Mouse (Mus musculus) testis, postnatal 14 days (tissue): ENCODE measurements around the gene Agbl4.
"Not testable (repeated sequence)": the region's sequence is repeated elsewhere in the genome, so short reads cannot be mapped to it uniquely, and the experiment has no call there.

Experiments used
- DNase-seq: peaks from one replicate; pipeline ENCODE4 v3.0.0; 2021; ENCODE audit warnings: low spot score

Gene Agbl4

GRCm38 (mm10) chr4:110916565-110916964 is 519.1 kb downstream of the Agbl4 start:
- no peak for DNase-seq

- no peak for DNase-seq
Observed at GRCm38 (mm10) chr4:110921013-110921412, 523.6 kb downstream of the Agbl4 start.

DNA sequence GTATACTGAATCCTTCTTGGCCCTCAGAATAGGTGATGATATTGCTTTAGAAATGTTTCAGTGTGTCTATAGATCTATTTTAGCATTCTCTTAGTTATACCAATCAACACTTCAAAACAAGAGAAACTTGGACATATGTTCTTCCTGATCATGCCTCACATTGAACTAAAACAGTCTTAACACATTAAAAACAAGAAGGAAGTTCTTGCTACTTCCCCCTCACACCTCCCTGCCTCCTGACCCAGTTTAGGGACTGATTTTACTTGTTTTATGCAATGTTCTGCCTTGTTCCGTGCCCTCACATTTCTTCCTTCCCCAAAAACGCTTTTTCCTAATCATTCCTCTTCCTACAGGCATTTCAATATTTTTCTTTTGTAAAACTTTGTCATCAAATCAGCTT is 604.2 kb downstream of the Agbl4 start:
- DNase-seq = no peak

DNA sequence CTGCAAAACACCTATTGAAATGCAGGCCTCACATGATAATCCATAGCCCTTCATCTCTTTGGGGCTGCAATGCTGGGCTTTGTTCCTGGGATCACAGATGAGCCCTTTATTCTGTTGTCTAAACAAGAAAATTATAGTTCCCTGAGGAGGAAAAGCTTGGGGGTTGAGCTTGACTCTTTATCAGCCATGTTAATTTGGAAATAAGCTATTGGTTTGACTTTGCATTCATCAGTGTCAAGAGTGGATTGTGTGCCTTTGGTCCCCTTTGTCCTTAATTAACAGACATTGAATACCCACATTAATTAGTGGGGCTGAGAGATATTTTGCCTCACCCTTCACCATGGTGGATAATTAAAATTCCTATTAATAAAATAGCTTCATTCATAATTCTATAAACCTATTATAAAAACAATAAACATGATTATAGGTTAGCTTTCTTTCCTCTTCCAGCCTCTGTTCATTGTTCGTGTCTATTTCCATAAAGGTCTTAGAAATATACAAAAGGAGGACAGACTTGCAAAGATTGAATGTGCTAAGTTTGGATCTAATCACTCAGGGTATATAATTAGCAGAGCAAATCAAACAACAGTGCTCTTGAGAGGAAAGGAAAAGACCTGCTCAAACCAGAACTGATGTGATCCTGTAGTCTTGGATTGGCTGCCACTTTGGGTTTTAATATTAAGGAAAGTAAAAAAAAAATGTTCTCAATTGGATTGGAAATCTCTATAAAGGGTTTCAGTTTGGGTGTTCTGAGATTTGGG is 607.4 kb downstream of the Agbl4 start:
- DNase-seq = no peak

DNA sequence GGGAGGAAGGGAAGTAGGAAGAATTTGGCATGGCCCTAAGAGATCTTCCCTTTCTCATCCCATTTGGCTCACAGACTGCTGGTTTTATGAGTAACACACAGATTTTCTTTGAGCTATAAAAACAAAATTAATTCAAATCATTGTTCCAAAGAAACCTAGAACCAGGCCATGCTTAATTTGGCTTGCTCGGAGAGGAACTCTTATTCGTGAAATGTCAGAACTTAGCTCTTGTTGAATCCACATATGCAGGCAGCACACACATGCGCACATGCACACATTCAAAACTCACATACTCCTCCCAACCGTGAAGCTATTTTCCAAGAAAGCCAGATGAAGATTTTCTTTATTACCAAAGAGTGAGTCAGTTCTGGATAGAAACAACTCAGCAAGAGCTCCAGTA is 621.9 kb downstream of the Agbl4 start:
- DNase-seq = no peak

- no peak for DNase-seq
Observed at GRCm38 (mm10) chr4:111067330-111067729, 669.9 kb downstream of the Agbl4 start.

DNA sequence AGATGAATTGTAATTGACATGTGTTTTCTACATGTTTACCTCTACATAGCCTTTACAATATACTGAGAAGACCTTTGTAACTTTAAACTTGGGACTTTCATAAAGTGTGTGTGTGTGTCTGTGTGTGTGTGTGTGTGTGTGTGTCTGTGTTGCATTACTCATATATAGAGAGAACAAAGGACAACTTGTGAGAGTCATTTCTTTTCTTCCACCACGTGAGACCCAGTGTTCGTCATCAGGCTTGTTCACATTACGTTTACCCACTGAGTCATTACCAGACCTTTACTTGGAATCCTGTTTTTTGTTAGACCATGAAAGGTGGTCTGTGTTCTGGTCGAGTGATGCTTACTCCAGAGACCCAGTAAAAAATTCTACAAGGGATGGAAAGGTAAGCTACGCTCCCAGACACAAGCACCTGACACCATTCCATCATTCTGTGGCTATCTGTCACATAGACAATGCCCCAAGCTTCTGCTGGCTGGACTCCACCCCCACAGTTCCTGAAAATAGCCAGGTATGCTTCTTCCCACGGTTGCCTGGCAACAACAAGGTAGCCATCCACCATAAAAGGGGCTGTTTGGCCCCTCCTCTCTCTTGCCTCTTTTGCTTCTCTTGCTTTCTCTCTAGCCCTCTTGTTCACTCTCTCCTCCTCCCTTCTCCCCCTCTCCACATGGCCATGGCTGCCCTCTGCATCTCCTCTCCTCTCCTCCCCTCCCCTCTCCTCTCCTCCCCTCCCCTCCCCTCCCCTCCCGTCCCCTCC is 676.5 kb downstream of the Agbl4 start:
- DNase-seq = no peak

DNA sequence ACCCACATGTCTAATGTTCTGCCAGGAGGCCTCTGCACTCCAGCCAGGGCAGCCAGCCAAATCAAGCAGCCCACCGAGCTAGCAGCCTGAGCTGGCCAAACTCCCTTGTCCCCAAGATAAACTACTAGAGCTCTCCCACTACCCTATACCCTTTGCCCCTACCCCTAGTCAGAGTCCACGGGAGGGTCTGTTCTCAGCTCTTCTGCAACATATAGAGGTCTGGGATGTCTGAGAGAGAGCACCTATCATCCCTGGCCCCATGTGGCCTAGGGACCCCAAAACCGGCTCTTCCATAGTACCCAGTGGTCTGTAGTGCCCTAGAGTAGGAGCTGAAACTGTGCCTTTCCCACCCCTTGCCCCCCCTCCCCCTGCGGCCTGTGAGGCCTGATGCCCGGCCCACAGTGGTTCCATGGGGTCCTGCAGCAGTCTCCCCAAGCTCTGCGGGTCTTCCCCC is 677.3 kb downstream of the Agbl4 start:
- DNase-seq = no peak

DNA sequence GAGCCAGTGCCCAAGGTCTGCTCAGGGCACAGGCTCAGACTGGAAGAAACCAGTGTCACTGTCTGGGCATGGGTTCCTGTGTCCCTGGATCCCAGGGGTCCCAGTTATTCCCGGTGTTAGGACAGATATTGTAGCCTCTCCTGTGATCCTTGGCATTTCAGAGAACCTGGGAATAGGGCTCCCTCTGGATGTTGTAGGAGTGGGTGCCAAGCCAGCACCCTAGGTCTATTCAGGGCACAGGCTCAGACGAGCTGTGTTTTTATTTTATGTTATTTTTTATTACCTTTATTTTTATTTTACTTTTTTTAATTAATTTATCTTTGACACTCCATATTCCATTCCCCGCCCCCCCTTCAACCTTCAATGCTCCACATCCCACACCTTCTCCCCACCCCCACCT is 680.3 kb downstream of the Agbl4 start:
- DNase-seq = no peak

GRCm38 (mm10) chr4:111085330-111085729 is 687.9 kb downstream of the Agbl4 start:
- no peak for DNase-seq

GRCm38 (mm10) chr4:111136217-111137147 is 739.0 kb downstream of the Agbl4 start:
- DNase-seq = no peak

DNA sequence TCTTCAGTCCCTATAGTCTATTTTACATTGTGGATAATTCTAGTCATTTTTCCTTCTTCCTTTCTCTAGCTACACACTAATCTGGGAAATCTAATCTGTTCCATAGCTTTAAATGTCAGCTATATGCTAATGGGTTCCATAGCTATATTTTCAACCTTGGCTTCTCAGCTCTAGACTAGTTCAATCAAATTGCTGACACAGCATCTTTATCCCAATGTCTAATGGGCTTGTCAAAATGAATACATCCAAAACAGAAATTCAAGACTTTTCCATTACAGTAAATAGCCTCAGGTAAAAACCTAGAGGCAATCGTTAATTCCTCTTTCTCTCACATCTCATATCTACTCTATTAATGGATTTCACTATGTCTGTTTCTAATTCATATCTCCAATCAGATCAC is 750.3 kb downstream of the Agbl4 start:
- DNase-seq = no peak

- no peak for DNase-seq
Observed at GRCm38 (mm10) chr4:111155859-111156258, 758.4 kb downstream of the Agbl4 start.

DNA sequence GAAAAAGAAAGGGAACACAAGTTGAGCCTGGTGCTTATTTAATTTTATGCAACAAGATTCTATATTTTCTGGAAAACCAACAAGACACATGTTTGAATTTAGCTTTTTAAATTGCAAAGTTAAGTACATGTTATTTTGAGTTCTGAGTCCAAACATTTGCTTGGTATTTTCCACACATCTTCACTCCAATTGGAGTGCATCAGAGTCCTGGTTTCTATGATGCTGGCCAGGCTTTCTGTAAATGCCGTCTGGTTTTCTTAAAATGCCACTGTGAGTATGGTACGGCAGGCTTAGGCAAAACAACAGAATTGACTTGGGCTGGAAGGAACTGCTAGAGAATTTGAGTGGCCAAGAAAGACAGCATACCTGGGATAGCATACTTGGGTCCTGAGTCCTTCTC is 784.0 kb downstream of the Agbl4 start:
- DNase-seq = no peak

DNA sequence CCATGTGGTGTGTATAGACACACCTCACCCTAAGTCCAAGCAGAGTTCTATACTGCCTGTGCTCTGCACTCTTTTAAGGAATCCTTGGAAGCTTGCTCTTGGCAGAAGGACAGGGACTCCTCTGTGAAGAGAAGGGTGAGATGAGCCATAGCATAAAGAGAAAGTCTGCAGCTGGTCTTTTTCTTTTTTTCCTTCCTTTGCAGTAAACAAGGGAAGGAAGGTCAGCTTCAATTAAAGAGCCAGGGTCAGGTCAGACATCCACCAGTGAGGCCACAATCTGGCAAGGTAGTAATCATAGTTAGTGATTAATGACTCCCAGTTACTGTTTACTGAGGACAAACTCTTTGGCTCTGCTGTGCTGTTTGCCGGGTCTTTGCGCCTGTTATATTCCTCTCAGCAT is 802.6 kb downstream of the Agbl4 start:
- no peak for DNase-seq

DNA sequence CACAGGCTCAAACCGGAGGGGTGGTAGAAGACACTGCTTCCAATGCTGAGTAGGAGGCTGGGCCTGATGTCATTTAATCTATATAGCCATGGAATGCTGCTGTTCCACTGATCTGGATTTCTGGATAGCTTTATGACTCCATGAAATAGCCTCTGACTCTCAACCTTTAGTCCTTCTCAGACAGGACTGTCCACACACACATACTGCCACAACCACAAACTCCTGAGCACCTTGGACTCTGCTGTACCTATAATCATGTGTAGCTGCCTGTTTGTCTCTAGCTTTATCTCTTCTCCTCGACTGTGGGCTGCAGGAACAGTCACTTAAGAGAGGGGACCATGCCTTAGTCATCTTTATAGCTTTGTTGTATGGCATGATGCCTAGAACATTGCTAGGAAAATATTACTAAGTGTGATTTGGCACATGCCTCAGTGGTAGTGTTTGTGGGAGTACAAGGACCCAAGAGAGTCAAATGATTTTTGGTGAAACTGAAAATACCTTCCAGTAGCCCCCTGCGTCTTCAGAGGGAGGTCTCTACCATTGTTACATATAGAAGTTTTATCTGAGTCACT is 817.8 kb downstream of the Agbl4 start:
- no peak for DNase-seq

DNA sequence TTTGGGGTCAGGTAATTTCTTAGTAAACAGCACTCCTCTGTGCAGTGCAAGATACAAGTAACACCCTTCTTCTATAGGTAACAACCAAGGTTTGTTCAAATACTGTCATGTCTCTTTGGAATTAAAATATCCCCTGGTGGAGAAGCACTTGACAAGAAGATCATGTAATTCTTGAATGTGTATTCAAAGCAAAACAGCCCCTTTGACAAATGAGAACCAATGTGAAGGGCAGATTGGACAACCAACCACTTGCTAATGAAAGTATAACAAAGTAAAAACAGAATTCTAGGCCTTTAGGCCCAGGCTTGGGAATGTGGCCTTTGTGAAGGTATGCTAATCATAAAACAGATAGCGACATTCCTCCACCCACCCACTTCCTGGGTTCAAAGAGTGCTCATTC is 821.6 kb downstream of the Agbl4 start:
- DNase-seq = not testable (repeated sequence)

- not testable (repeated sequence) for DNase-seq
Observed at GRCm38 (mm10) chr4:111219543-111219942, 822.1 kb downstream of the Agbl4 start.

DNA sequence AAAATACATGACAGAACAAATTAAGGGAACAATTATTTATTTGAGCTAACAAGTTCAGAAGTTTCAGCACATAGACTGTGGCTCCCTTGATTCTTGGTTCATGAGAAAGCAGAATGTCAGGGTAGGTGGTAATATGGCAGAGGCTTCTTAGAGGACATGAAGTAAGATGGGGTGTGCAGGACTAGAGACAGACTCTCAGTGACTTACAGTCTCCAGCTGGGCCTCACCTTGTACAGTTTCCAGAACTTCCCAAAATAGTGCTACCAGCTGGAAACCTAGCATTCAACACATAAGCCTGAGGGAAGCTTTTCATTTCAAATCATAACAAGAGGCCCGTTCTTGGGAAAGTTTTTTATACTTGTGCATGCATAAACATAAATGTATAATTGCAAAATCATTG is 836.4 kb downstream of the Agbl4 start:
- no peak for DNase-seq

DNA sequence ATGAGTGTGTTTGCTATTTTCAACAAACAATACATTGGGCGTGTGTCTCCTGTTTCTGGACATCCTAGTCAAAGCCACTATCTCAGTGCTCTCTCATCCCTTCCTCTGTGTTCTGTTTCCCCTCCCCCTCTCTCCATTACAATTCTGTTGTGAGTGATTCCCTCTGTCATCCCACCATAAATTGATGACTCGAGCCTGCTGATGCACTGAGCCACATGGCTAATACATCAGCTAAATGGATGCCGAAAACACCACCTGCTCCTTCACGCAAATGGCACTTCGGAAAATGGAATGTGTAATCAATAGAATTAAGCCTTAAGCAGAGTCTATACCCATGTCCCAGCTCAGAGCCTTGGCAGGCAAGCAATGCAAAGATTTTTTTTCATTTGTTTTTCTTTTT is 854.5 kb downstream of the Agbl4 start:
- DNase-seq = no peak

GRCm38 (mm10) chr4:111255499-111255898 is 858.0 kb downstream of the Agbl4 start:
- peak; percentile 31 for DNase-seq

DNA sequence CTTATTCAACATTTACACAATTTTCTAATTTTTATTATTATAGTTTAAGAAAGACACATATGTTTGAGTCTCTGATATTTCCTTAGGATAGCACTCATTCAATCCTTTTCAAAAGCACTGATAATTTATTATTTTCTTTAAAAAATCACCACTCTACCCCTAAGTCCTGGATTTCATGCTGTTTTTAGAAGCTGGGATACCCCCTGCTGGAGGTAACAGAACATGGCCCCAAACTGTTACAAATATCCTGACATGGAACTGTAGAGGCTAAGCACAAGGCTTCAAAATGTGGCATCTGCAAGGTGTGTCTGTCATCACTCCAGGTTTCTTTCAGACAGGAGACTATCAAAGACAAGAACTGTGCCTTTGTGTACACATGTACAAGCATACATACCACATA is 859.5 kb downstream of the Agbl4 start:
- no peak for DNase-seq
